Mouse (Mus musculus): ENCODE measurements around the gene Mlx. TPM values are rescaled to one million over a fixed set of nuclear protein-coding genes. Genes with fewer than 3 reads are reported as not detected.

Mlx gene
- polyA plus RNA-seq, 1 experiment from 2014 or later: 71.1 TPM

GRCm38 (mm10) chr11:101084811-101085210, 2.3 kb upstream of the Mlx start:
- no peak overlapping the region for H3K4me2 ChIP-seq
- peaks cover 17% of the 10 kb centered on the region for H3K27me3 ChIP-seq
- 94% methylated on average over 12 of the region's 12 CpGs for WGBS
- no peaks in the 10 kb centered on the region for H3K9me3 ChIP-seq (replicated peaks)
- no peak overlapping the region for H3K27ac ChIP-seq
- H3K4me3 ChIP-seq: no peak overlapping the region
- no peak overlapping the region for H3K9ac ChIP-seq
- ATAC-seq: no peak
- peaks cover 49% of the 10 kb centered on the region for H3K4me1 ChIP-seq
- peaks cover 29% of the 10 kb centered on the region for H3K36me3 ChIP-seq (ENCODE audit: poor library complexity, severe bottlenecking)

GRCm38 (mm10) chr11:101085617-101086322, 1.3 kb upstream of the Mlx start:
- peaks cover 49% of the 10 kb centered on the region for H3K4me1 ChIP-seq
- H3K4me3 ChIP-seq: peak overlapping the region; percentile 84; the same call in 1 of the 2 replicates
- no peaks in the 10 kb centered on the region for H3K9me3 ChIP-seq (replicated peaks)
- WGBS: 92% methylated on average over 18 of the region's 18 CpGs
- H3K4me2 ChIP-seq: peak overlapping the region; percentile 81; the same call in 1 of the 2 replicates
- H3K9ac ChIP-seq: peak overlapping the region; percentile 93; the same call in 1 of the 2 replicates
- ATAC-seq: no peak
- peaks cover 39% of the 10 kb centered on the region for H3K36me3 ChIP-seq (ENCODE audit: poor library complexity, severe bottlenecking)
- no peak overlapping the region for H3K27ac ChIP-seq
- H3K27me3 ChIP-seq: peaks cover 7% of the 10 kb centered on the region

GRCm38 (mm10) chr11:101086323-101086674, 778 bp upstream of the Mlx start:
- 81% methylated on average over 6 of the region's 6 CpGs for WGBS
- peaks cover 48% of the 10 kb centered on the region for H3K4me1 ChIP-seq
- peaks cover 2% of the 10 kb centered on the region for H3K27me3 ChIP-seq
- peak overlapping the region; percentile 81 for H3K4me2 ChIP-seq
- peak overlapping the region; percentile 84 for H3K27ac ChIP-seq
- ATAC-seq: no peak
- H3K9me3 ChIP-seq (replicated peaks): no peaks in the 10 kb centered on the region
- peaks cover 44% of the 10 kb centered on the region for H3K36me3 ChIP-seq (ENCODE audit: poor library complexity, severe bottlenecking)
- peak overlapping the region; percentile 93 for H3K9ac ChIP-seq
- peak overlapping the region; percentile 84 for H3K4me3 ChIP-seq

- peak overlapping the region; percentile 93 for H3K9ac ChIP-seq
- H3K4me2 ChIP-seq: peak overlapping the region; percentile 81
- H3K4me3 ChIP-seq: peak overlapping the region; percentile 84
- H3K9me3 ChIP-seq (replicated peaks): no peaks in the 10 kb centered on the region
- H3K27ac ChIP-seq: peak overlapping the region; percentile 84; the same call in 1 of the 2 replicates
- H3K4me1 ChIP-seq: peaks cover 42% of the 10 kb centered on the region
- no peak for ATAC-seq
- no peaks in the 10 kb centered on the region for H3K27me3 ChIP-seq
- WGBS: 7% methylated on average over 8 of the region's 8 CpGs
- H3K36me3 ChIP-seq (ENCODE audit: poor library complexity, severe bottlenecking): peaks cover 58% of the 10 kb centered on the region
Observed at GRCm38 (mm10) chr11:101087682-101088055, 592 bp downstream of the Mlx start.

GRCm38 (mm10) chr11:101089931-101090330, 2.9 kb downstream of the Mlx start:
- no peak overlapping the region for H3K9ac ChIP-seq
- H3K9me3 ChIP-seq (replicated peaks): no peaks in the 10 kb centered on the region
- peaks cover 64% of the 10 kb centered on the region for H3K36me3 ChIP-seq (ENCODE audit: poor library complexity, severe bottlenecking)
- H3K27me3 ChIP-seq: no peaks in the 10 kb centered on the region
- WGBS: 88% methylated on average over 1 of the region's 1 CpGs
- H3K4me1 ChIP-seq: peaks cover 42% of the 10 kb centered on the region
- H3K27ac ChIP-seq: no peak overlapping the region
- H3K4me2 ChIP-seq: no peak overlapping the region
- no peak for ATAC-seq
- H3K4me3 ChIP-seq: no peak overlapping the region

- Histone ChIP-seq H3K9ac (peak overlapping the region; percentile 82), H3K27ac (peak overlapping the region; percentile 59; the same call in 1 of the 2 replicates), H3K4me1 (peaks cover 20% of the 10 kb centered on the region), H3K36me3 (ENCODE audit: poor library complexity, severe bottlenecking) (peaks cover 72% of the 10 kb centered on the region), H3K27me3 (no peaks in the 10 kb centered on the region), H3K4me3 (peak overlapping the region; percentile 64), H3K4me2 (peak overlapping the region; percentile 85), H3K9me3 (replicated peaks) (no peaks in the 10 kb centered on the region)
- no peak; the same call in 1 of the 2 replicates for ATAC-seq
- under 1% methylated on average over 18 of the region's 18 CpGs for WGBS
Observed at GRCm38 (mm10) chr11:101094930-101095313, 7.8 kb downstream of the Mlx start.

- WGBS: under 1% methylated on average over 43 of the region's 43 CpGs
Observed at GRCm38 (mm10) chr11:101095314-101096024, 8.4 kb downstream of the Mlx start, which contains the start of gene Psmc3ip. Gene Psmc3ip (minus strand): TSS chr11:101095436.

GRCm38 (mm10) chr11:101098231-101098630, 11.2 kb downstream of the Mlx start:
- Histone ChIP-seq H3K9ac (no peak overlapping the region), H3K36me3 (ENCODE audit: poor library complexity, severe bottlenecking) (peaks cover 69% of the 10 kb centered on the region), H3K27me3 (no peaks in the 10 kb centered on the region), H3K27ac (no peak overlapping the region), H3K4me2 (no peak overlapping the region), H3K4me3 (no peak overlapping the region), H3K4me1 (peaks cover 20% of the 10 kb centered on the region), H3K9me3 (replicated peaks) (no peaks in the 10 kb centered on the region)
- 92% methylated on average over 8 of the region's 8 CpGs for WGBS
- ATAC-seq: no peak

More at GRCm38 (mm10) chr11:101095314-101096024, 8.4 kb downstream of the Mlx start, which contains the start of gene Psmc3ip:
- Histone ChIP-seq H3K27ac (peak within 1 kb of the TSS; percentile 77), H3K9ac (peak within 1 kb of the TSS; percentile 82), H3K4me3 (peak within 1 kb of the TSS; percentile 64), H3K36me3 (ENCODE audit: poor library complexity, severe bottlenecking) (peaks cover 72% of the 10 kb centered on the region), H3K4me1 (peaks cover 20% of the 10 kb centered on the region), H3K9me3 (replicated peaks) (no peaks in the 10 kb centered on the region), H3K4me2 (peak within 1 kb of the TSS; percentile 85), H3K27me3 (no peaks in the 10 kb centered on the region)
- ATAC-seq: peak; percentile 97

- no peaks in the 10 kb centered on the region for H3K9me3 ChIP-seq (replicated peaks)
- WGBS: 94% methylated on average over 5 of the region's 5 CpGs
- peaks cover 68% of the 10 kb centered on the region for H3K36me3 ChIP-seq (ENCODE audit: poor library complexity, severe bottlenecking)
- ATAC-seq: no peak
- H3K4me2 ChIP-seq: no peak overlapping the region
- H3K27ac ChIP-seq: no peak overlapping the region
- H3K27me3 ChIP-seq: no peaks in the 10 kb centered on the region
- no peak overlapping the region for H3K9ac ChIP-seq
- H3K4me1 ChIP-seq: no peaks in the 10 kb centered on the region
- no peak overlapping the region for H3K4me3 ChIP-seq
Observed at GRCm38 (mm10) chr11:101103011-101103410, 15.9 kb downstream of the Mlx start.

GRCm38 (mm10) chr11:101109351-101109750, 22.3 kb downstream of the Mlx start:
- Histone ChIP-seq H3K36me3 (ENCODE audit: poor library complexity, severe bottlenecking) (peaks cover 19% of the 10 kb centered on the region), H3K9me3 (replicated peaks) (no peaks in the 10 kb centered on the region), H3K4me3 (no peak overlapping the region), H3K27me3 (no peaks in the 10 kb centered on the region), H3K4me2 (no peak overlapping the region), H3K27ac (no peak overlapping the region), H3K4me1 (0 out of 2 replicates have a peak, but pooled peaks cover 2% of the 10 kb centered on the region), H3K9ac (no peak overlapping the region)
- no peak for ATAC-seq
- 65% methylated on average over 4 of the region's 4 CpGs for WGBS

- Histone ChIP-seq H3K9ac (no peak overlapping the region), H3K4me3 (no peak overlapping the region), H3K27me3 (no peaks in the 10 kb centered on the region), H3K9me3 (replicated peaks) (no peaks in the 10 kb centered on the region), H3K4me1 (peaks cover 13% of the 10 kb centered on the region), H3K36me3 (ENCODE audit: poor library complexity, severe bottlenecking) (peaks cover 6% of the 10 kb centered on the region; the same call in 1 of the 2 replicates), H3K27ac (no peak overlapping the region), H3K4me2 (no peak overlapping the region)
- WGBS: 70% methylated on average over 5 of the region's 5 CpGs
- ATAC-seq: no peak
Observed at GRCm38 (mm10) chr11:101110708-101111107, 23.6 kb downstream of the Mlx start.

GRCm38 (mm10) chr11:101111178-101111577, 24.1 kb downstream of the Mlx start:
- Histone ChIP-seq H3K9ac (no peak overlapping the region), H3K4me1 (peaks cover 18% of the 10 kb centered on the region), H3K4me2 (no peak overlapping the region), H3K4me3 (no peak overlapping the region), H3K27ac (no peak overlapping the region), H3K9me3 (replicated peaks) (no peaks in the 10 kb centered on the region), H3K27me3 (no peaks in the 10 kb centered on the region), H3K36me3 (ENCODE audit: poor library complexity, severe bottlenecking) (0 out of 2 replicates have a peak, but pooled peaks cover 4% of the 10 kb centered on the region)
- no peak for ATAC-seq
- 92% methylated on average over 4 of the region's 4 CpGs for WGBS

Data from forebrain, embryonic 13.5 days (tissue).